Mouse (Mus musculus) CH12.LX (cell line): ENCODE data around the gene Nmnat2. TPM values are rescaled to one million over a fixed set of nuclear protein-coding genes. Genes with fewer than 3 reads are reported as not detected.

ENCODE experiments used
- DNase-seq: peaks from one replicate; pipeline ENCODE4 v3.0.0-alpha.2; 2013; ENCODE audit errors: extremely low read depth
- H3K27ac ChIP-seq: 2 replicates; pipeline ENCODE4 v1.5.1; 2012; ENCODE audit warnings: low read depth, mild to moderate bottlenecking, control low read depth, moderate library complexity; ENCODE audit not compliant: insufficient read depth
- H3K27me3 ChIP-seq: replicated peaks from 2 replicates; pipeline ENCODE3; 2012; ENCODE audit warnings: inconsistent platforms
- H3K36me3 ChIP-seq, 2 experiments: replicated peaks in 1 of 2; 2 replicates each; pipeline versions ENCODE3 to v1.6.1; 2012; ENCODE audit warnings: inconsistent platforms in 1 of 2, low read length in 1 of 2, mild to moderate bottlenecking in 1 of 2, mixed read lengths in 1 of 2, moderate library complexity in 1 of 2; ENCODE audit not compliant: control insufficient read depth in 1 of 2, insufficient read depth in 1 of 2
- H3K4me1 ChIP-seq, 2 experiments: 2 replicates each; pipeline ENCODE4 v1.6.1; 2012; ENCODE audit warnings: inconsistent platforms in 1 of 2, moderate library complexity in 1 of 2; ENCODE audit not compliant: insufficient read depth in 2 of 2, control insufficient read depth in 1 of 2
- H3K4me2 ChIP-seq: 2 replicates; pipeline ENCODE4 v1.6.1; 2012; ENCODE audit warnings: low read depth, mild to moderate bottlenecking, control low read depth; ENCODE audit not compliant: poor library complexity, insufficient read depth, severe bottlenecking
- H3K4me3 ChIP-seq, 3 experiments: fragments of 150-350 bp in 1 of 3; sonication (generic) in 1 of 3; replicated peaks in 1 of 3; 2 replicates each; pipeline versions ENCODE3 to v1.5.1; 2011 to 2012; ENCODE audit warnings: low read depth in 2 of 3, low read length in 2 of 3, mild to moderate bottlenecking in 2 of 3, moderate library complexity in 2 of 3, control low read depth in 1 of 3, improper control_type of control experiment in 1 of 3, inconsistent platforms in 1 of 3, mixed read lengths in 1 of 3; ENCODE audit not compliant: poor library complexity in 1 of 3
- H3K79me2 ChIP-seq: replicated peaks from 2 replicates; pipeline ENCODE4 v1.6.1; 2012; ENCODE audit warnings: mild to moderate bottlenecking, moderate library complexity; ENCODE audit not compliant: control insufficient read depth, poor library complexity, insufficient read depth, severe bottlenecking; ENCODE audit errors: extremely low read depth
- H3K9ac ChIP-seq: 2 replicates; pipeline ENCODE4 v1.6.1; 2012; ENCODE audit warnings: low read depth, mild to moderate bottlenecking, control low read depth, moderate library complexity; ENCODE audit not compliant: insufficient read depth
- H3K9me3 ChIP-seq: replicated peaks from 2 replicates; pipeline ENCODE3; 2012; ENCODE audit warnings: low read length, inconsistent platforms, mixed read lengths
- BHLHE40 ChIP-seq: IDR thresholded peaks from 2 replicates; pipeline ENCODE4 v1.6.1; 2011; ENCODE audit warnings: mild to moderate bottlenecking, low read depth, low read length, improper control_type of control experiment
- E2F4 ChIP-seq: IDR thresholded peaks from 2 replicates; pipeline ENCODE4 v1.6.1; 2011; ENCODE audit warnings: low read depth, low read length, improper control_type of control experiment; ENCODE audit not compliant: insufficient replicate concordance
- ELF1 ChIP-seq: IDR thresholded peaks from 2 replicates; pipeline ENCODE4 v1.6.1; 2014; ENCODE audit warnings: low read depth, mild to moderate bottlenecking, inconsistent platforms, low read length, improper control_type of control experiment
- EP300 ChIP-seq: IDR thresholded peaks from 2 replicates; pipeline ENCODE4 v1.6.1; 2011; ENCODE audit warnings: low read length, improper control_type of control experiment
- HCFC1 ChIP-seq: IDR thresholded peaks from 2 replicates; pipeline ENCODE4 v1.6.1; 2012; ENCODE audit warnings: low read depth, mild to moderate bottlenecking, inconsistent platforms, low read length, improper control_type of control experiment
- JUN ChIP-seq: IDR thresholded peaks from 2 replicates; pipeline ENCODE4 v1.6.1; 2011; ENCODE audit warnings: low read depth, mild to moderate bottlenecking, low read length, improper control_type of control experiment, moderate library complexity; ENCODE audit not compliant: insufficient read depth
- KAT2A ChIP-seq: IDR thresholded peaks from 2 replicates; pipeline ENCODE4 v1.6.1; 2012; ENCODE audit warnings: low read length, improper control_type of control experiment, inconsistent platforms; ENCODE audit not compliant: insufficient replicate concordance
- MAFK ChIP-seq: IDR thresholded peaks from 2 replicates; pipeline ENCODE4 v1.6.1; 2011; ENCODE audit warnings: low read length, improper control_type of control experiment; ENCODE audit not compliant: insufficient replicate concordance
- MAX ChIP-seq: IDR thresholded peaks from 2 replicates; pipeline ENCODE4 v1.6.1; 2011; ENCODE audit warnings: low read length, improper control_type of control experiment
- MAZ ChIP-seq: IDR thresholded peaks from 2 replicates; pipeline ENCODE4 v1.6.1; 2012; ENCODE audit warnings: low read depth, mild to moderate bottlenecking, inconsistent platforms, low read length, improper control_type of control experiment, moderate library complexity
- MEF2A ChIP-seq: IDR thresholded peaks from 2 replicates; pipeline ENCODE4 v1.6.1; 2014; ENCODE audit warnings: low read depth, mild to moderate bottlenecking, inconsistent platforms, low read length, improper control_type of control experiment, borderline replicate concordance
- MXI1 ChIP-seq: IDR thresholded peaks from 2 replicates; pipeline ENCODE4 v1.6.1; 2011; ENCODE audit warnings: mild to moderate bottlenecking, low read depth, low read length, improper control_type of control experiment
- NRF1 ChIP-seq: IDR thresholded peaks from 2 replicates; pipeline ENCODE4 v1.6.1; 2014; ENCODE audit warnings: low read depth, mild to moderate bottlenecking, inconsistent platforms, low read length, improper control_type of control experiment, moderate library complexity
- PAX5 ChIP-seq: IDR thresholded peaks from 2 replicates; pipeline ENCODE4 v1.6.1; 2012; ENCODE audit warnings: low read length, inconsistent platforms, mixed read lengths
- POLR2AphosphoS2 ChIP-seq: IDR thresholded peaks from 2 replicates; pipeline ENCODE4 v1.6.1; 2011; ENCODE audit warnings: low read depth, low read length, improper control_type of control experiment
- RCOR1 ChIP-seq: conservative IDR thresholded peaks from 2 replicates; pipeline ENCODE4 v1.6.1; 2012; ENCODE audit warnings: low read depth, mild to moderate bottlenecking, inconsistent platforms, low read length, improper control_type of control experiment
- SMC3 ChIP-seq: IDR thresholded peaks from 2 replicates; pipeline ENCODE4 v1.6.1; 2011; ENCODE audit warnings: low read depth, low read length, improper control_type of control experiment
- TBP ChIP-seq: conservative IDR thresholded peaks from 2 replicates; pipeline ENCODE4 v1.6.1; 2011; ENCODE audit warnings: low read depth, low read length, improper control_type of control experiment
- USF1 ChIP-seq: IDR thresholded peaks from 2 replicates; pipeline ENCODE4 v1.6.1; 2014; ENCODE audit warnings: low read depth, mild to moderate bottlenecking, inconsistent platforms, low read length, improper control_type of control experiment
- USF2 ChIP-seq: conservative IDR thresholded peaks from 2 replicates; pipeline ENCODE4 v1.6.1; 2011; ENCODE audit warnings: low read depth, low read length, improper control_type of control experiment
- ZC3H11A ChIP-seq: IDR thresholded peaks from 2 replicates; pipeline ENCODE4 v1.6.1; 2012; ENCODE audit warnings: low read depth, mild to moderate bottlenecking, inconsistent platforms, low read length, improper control_type of control experiment
- ZNF384 ChIP-seq: IDR thresholded peaks from 2 replicates; pipeline ENCODE4 v1.6.1; 2012; ENCODE audit warnings: low read depth, low read length, improper control_type of control experiment, inconsistent platforms
- dilution Hi-C: fragments of 300-500 bp; cut with MboI; formaldehyde crosslinking; loops from 2 replicates; pipeline ENCODE4 v1.14.3; 2020; ENCODE audit warnings: low sequenced_read_pairs; ENCODE audit not compliant: extremely low pct_unique_long_range_greater_than_20kb, extremely low pct_ligation_motif_present
- in situ Hi-C: fragments of 300-500 bp; cut with MboI; formaldehyde crosslinking; loops from 3 replicates; pipeline ENCODE4 v1.14.3; 2019; ENCODE audit warnings: low sequenced_read_pairs, low pct_ligation_motif_present, low pct_unique_long_range_greater_than_20kb, mixed read lengths
- polyA plus RNA-seq: library from polyadenylated mRNA; unstranded; fragments of >175 nt; gene quantifications from 2 replicates; pipeline ENCODE4 v1.2.1, GENCODE M21; 2012; ENCODE audit warnings: low read depth; ENCODE audit not compliant: insufficient read length
- total RNA-seq, 2 experiments: library from RNA; depleted of rRNA; stranded (reverse); fragments of 300-350 nt in 1 of 2; fragments of >200 nt in 1 of 2; gene quantifications; 2 replicates each; pipeline ENCODE4 v1.2.3; 2012 to 2014

Nmnat2 gene
- total and polyA plus RNA-seq, 3 experiments = 0.04 to 0.09 (median 0.09) TPM

- no peak overlapping the region for H3K4me3 ChIP-seq
- H3K9ac ChIP-seq = no peak overlapping the region
- TF ChIP-seq ZNF384 = no peak
- TF ChIP-seq HCFC1 = no peak
- no peak for TF ChIP-seq E2F4
- TF ChIP-seq MAX = no peak
- TF ChIP-seq PAX5 = no peak
- TF ChIP-seq KAT2A = no peak
- H3K79me2 ChIP-seq = no peaks in the 10 kb centered on the region
- H3K36me3 ChIP-seq = no peaks in the 10 kb centered on the region
- H3K4me1 ChIP-seq = peaks cover 0 to 4% of the 10 kb centered on the region in 2 experiments; a peak in 1 of 4 replicates
- in situ Hi-C loops (no loop called here), dilution Hi-C loops (no loop called here)
- no peaks in the 10 kb centered on the region for H3K9me3 ChIP-seq
- no peak overlapping the region for H3K27ac ChIP-seq
- no peaks in the 10 kb centered on the region for H3K27me3 ChIP-seq
- H3K4me2 ChIP-seq = no peak overlapping the region
- DNase-seq = no peak
These were observed 103.5 kb downstream of the Nmnat2 start for GRCm38 (mm10) chr1:153058290-153058689.

- Histone ChIP-seq H3K9me3 (no peaks in the 10 kb centered on the region), H3K4me2 (no peak overlapping the region), H3K27me3 (no peaks in the 10 kb centered on the region), H3K79me2 (no peaks in the 10 kb centered on the region), H3K27ac (no peak overlapping the region), H3K36me3 (no peaks in the 10 kb centered on the region), H3K4me3 (no peak overlapping the region), H3K9ac (no peak overlapping the region), H3K4me1 (peaks cover 0 to 4% of the 10 kb centered on the region in 2 experiments; a peak in 1 of 4 replicates)
- in situ Hi-C loops = no loop called here
- TF ChIP-seq RCOR1 (no peak), TBP (no peak), NRF1 (no peak), MEF2A (no peak), MAFK (no peak), SMC3 (no peak), POLR2AphosphoS2 (no peak), MAX (no peak), JUN (no peak), PAX5 (no peak), MAZ (no peak), ZC3H11A (no peak), BHLHE40 (no peak), USF2 (no peak), HCFC1 (no peak), EP300 (no peak), ELF1 (no peak), ZNF384 (no peak), USF1 (no peak), MXI1 (no peak)
- dilution Hi-C loops = no loop called here
- DNase-seq = no peak
These were observed 104.8 kb downstream of the Nmnat2 start for GRCm38 (mm10) chr1:153059626-153060025.
